Mouse (Mus musculus) thymus, postnatal 4 days (tissue): ENCODE data around the gene Adrb1.

Source experiments
- DNase-seq: peaks from one replicate; pipeline ENCODE4 v3.0.0; 2021

Gene Adrb1

GRCm38 (mm10) chr19:56703238-56704097, 18.5 kb upstream of the Adrb1 start:
- DNase-seq, result peak; percentile 37

- no peak for DNase-seq
Observed at GRCm38 (mm10) chr19:56705026-56705675, 16.8 kb upstream of the Adrb1 start.

- no peak for DNase-seq
Observed at GRCm38 (mm10) chr19:56708794-56709193, 13.2 kb upstream of the Adrb1 start.

- DNase-seq, result peak; percentile 4
Observed at GRCm38 (mm10) chr19:56710131-56710905, 11.7 kb upstream of the Adrb1 start.

GRCm38 (mm10) chr19:56713613-56714012, 8.4 kb upstream of the Adrb1 start:
- DNase-seq, result no peak

- DNase-seq, result no peak
Observed at GRCm38 (mm10) chr19:56714661-56715170, 7.3 kb upstream of the Adrb1 start.

GRCm38 (mm10) chr19:56718046-56718445, 4.0 kb upstream of the Adrb1 start:
- DNase-seq, result no peak

- DNase-seq, result no peak
Observed at GRCm38 (mm10) chr19:56720882-56721281, 1.1 kb upstream of the Adrb1 start.

GRCm38 (mm10) chr19:56722291-56722707, 300 bp downstream of the Adrb1 start:
- no peak for DNase-seq

- peak; percentile 45 for DNase-seq
Observed at GRCm38 (mm10) chr19:56722711-56723330, 822 bp downstream of the Adrb1 start.

- peak; percentile 63 for DNase-seq
Observed at GRCm38 (mm10) chr19:56723331-56724125, 1.5 kb downstream of the Adrb1 start.

GRCm38 (mm10) chr19:56724126-56724597, 2.2 kb downstream of the Adrb1 start:
- peak; percentile 47 for DNase-seq

- DNase-seq, result no peak
Observed at GRCm38 (mm10) chr19:56727170-56727877, 5.3 kb downstream of the Adrb1 start.

- DNase-seq, result no peak
Observed at GRCm38 (mm10) chr19:56734033-56734572, 12.1 kb downstream of the Adrb1 start.

GRCm38 (mm10) chr19:56735747-56736146, 13.7 kb downstream of the Adrb1 start:
- no peak for DNase-seq

GRCm38 (mm10) chr19:56736287-56736686, 14.3 kb downstream of the Adrb1 start:
- no peak for DNase-seq

- DNase-seq, result peak; percentile 76
Observed at GRCm38 (mm10) chr19:56745061-56745460, 23.1 kb downstream of the Adrb1 start.

GRCm38 (mm10) chr19:56745528-56745927, 23.5 kb downstream of the Adrb1 start:
- no peak for DNase-seq

GRCm38 (mm10) chr19:56746618-56747017, 24.6 kb downstream of the Adrb1 start:
- no peak for DNase-seq

GRCm38 (mm10) chr19:56747878-56748277, 25.9 kb downstream of the Adrb1 start:
- DNase-seq, result no peak

GRCm38 (mm10) chr19:56749343-56749742, 27.3 kb downstream of the Adrb1 start:
- DNase-seq, result no peak
